Mouse (Mus musculus) lung, adult 2 months (tissue): ENCODE results near the gene Krt80. TPM values are rescaled to one million over a fixed set of nuclear protein-coding genes. Genes with fewer than 3 reads are reported as not detected.

Source experiments
- DNase-seq: peaks from one replicate; pipeline ENCODE4 v3.0.0; 2022
- H3K4me1 ChIP-seq: fragments of 200-500 bp; 2 replicates; pipeline ENCODE4 v1.6.1; 2011; ENCODE audit warnings: low read length; ENCODE audit not compliant: control insufficient read depth, insufficient read depth
- H3K4me3 ChIP-seq: fragments of 200-500 bp; replicated peaks from 2 replicates; pipeline ENCODE3; 2011; ENCODE audit warnings: low read depth, mild to moderate bottlenecking, control low read depth, low read length; ENCODE audit errors: extremely low read depth
- CTCF ChIP-seq: fragments of 200-500 bp; IDR thresholded peaks from 2 replicates; pipeline ENCODE4 v1.5.1; 2011; ENCODE audit warnings: mild to moderate bottlenecking, low read length, control low read depth; ENCODE audit not compliant: insufficient read depth
- POLR2A ChIP-seq: fragments of 200-500 bp; IDR thresholded peaks from 2 replicates; pipeline ENCODE4 v1.6.1; 2011; ENCODE audit warnings: low read depth, mild to moderate bottlenecking, control low read depth, low read length, borderline replicate concordance; ENCODE audit errors: extremely low read depth
- WGBS: fragments of 180-500 bp; shearing (Covaris S2); methylation state at CpG from one replicate; pipeline ENCODE4 v1.1.7; 2018; 5-methylcytosine and 5-hydroxymethylcytosine counted together
- polyA plus RNA-seq: library from polyadenylated mRNA; depleted of rRNA; stranded (reverse); fragments of >200 nt; gene quantifications from 2 replicates; pipeline ENCODE4 v1.2.3, GENCODE M21; 2012

Krt80 gene
- polyA plus RNA-seq, 1 experiment = 155 TPM

- no peak for DNase-seq
- 53% methylated on average over 6 of the region's 6 CpGs for WGBS
- H3K4me3 ChIP-seq = no peak overlapping the region
- TF ChIP-seq CTCF = no peak
- no peak for TF ChIP-seq POLR2A
- peaks cover 45% of the 10 kb centered on the region for H3K4me1 ChIP-seq
Observed at GRCm38 (mm10) chr15:101368015-101368414, 1.9 kb downstream of the Krt80 start.

GRCm38 (mm10) chr15:101367497-101367896 is 2.5 kb downstream of the Krt80 start:
- Histone ChIP-seq H3K4me3 (no peak overlapping the region), H3K4me1 (peaks cover 41% of the 10 kb centered on the region)
- TF ChIP-seq CTCF = no peak
- peak; percentile 15; the same call in 1 of the 2 replicates for TF ChIP-seq POLR2A
- no peak for DNase-seq
- 73% methylated on average over 8 of the region's 8 CpGs for WGBS

- no peak for DNase-seq
- TF ChIP-seq POLR2A (no peak), CTCF (no peak)
- Histone ChIP-seq H3K4me3 (no peak overlapping the region), H3K4me1 (peaks cover 37% of the 10 kb centered on the region)
- WGBS = 67% methylated on average over 2 of the region's 2 CpGs
Observed at GRCm38 (mm10) chr15:101366926-101367325, 3.0 kb downstream of the Krt80 start.

GRCm38 (mm10) chr15:101366482-101366881 is 3.5 kb downstream of the Krt80 start:
- WGBS = 44% methylated on average over 3 of the region's 3 CpGs
- peaks cover 36% of the 10 kb centered on the region for H3K4me1 ChIP-seq
- no peak for DNase-seq
- no peak overlapping the region for H3K4me3 ChIP-seq
- TF ChIP-seq POLR2A (no peak), CTCF (no peak)

- TF ChIP-seq POLR2A = 0 out of 2 replicates have a peak, but pooled peaks have one; percentile 8
- TF ChIP-seq CTCF = no peak
- Histone ChIP-seq H3K4me3 (no peak overlapping the region), H3K4me1 (peaks cover 31% of the 10 kb centered on the region)
- no peak for DNase-seq
- 69% methylated on average over 4 of the region's 4 CpGs for WGBS
Observed at GRCm38 (mm10) chr15:101365721-101366120, 4.2 kb downstream of the Krt80 start.

- Histone ChIP-seq H3K4me3 (peak overlapping the region; percentile 34), H3K4me1 (peaks cover 27% of the 10 kb centered on the region)
- no peak for DNase-seq
- WGBS = 59% methylated on average over 7 of the region's 7 CpGs
- TF ChIP-seq CTCF = no peak
- no peak for TF ChIP-seq POLR2A
Observed at GRCm38 (mm10) chr15:101364891-101365671, 4.9 kb downstream of the Krt80 start.

GRCm38 (mm10) chr15:101364425-101364824 is 5.5 kb downstream of the Krt80 start:
- TF ChIP-seq POLR2A (peak; percentile 48; the same call in 1 of the 2 replicates), CTCF (no peak)

GRCm38 (mm10) chr15:101363933-101364332 is 6.0 kb downstream of the Krt80 start:
- Histone ChIP-seq H3K4me1 (peaks cover 20% of the 10 kb centered on the region; the same call in 1 of the 2 replicates), H3K4me3 (peak overlapping the region; percentile 55)
- DNase-seq = no peak
- WGBS = 75% methylated on average over 6 of the region's 6 CpGs
- TF ChIP-seq POLR2A = no peak
- no peak for TF ChIP-seq CTCF

More at GRCm38 (mm10) chr15:101364425-101364824, 5.5 kb downstream of the Krt80 start:
- DNase-seq = no peak
- Histone ChIP-seq H3K4me1 (peaks cover 21% of the 10 kb centered on the region; the same call in 1 of the 2 replicates), H3K4me3 (peak overlapping the region; percentile 55)
- 40% methylated on average over 6 of the region's 6 CpGs for WGBS

GRCm38 (mm10) chr15:101362393-101363010 is 7.5 kb downstream of the Krt80 start:
- WGBS = 56% methylated on average over 4 of the region's 4 CpGs
- Histone ChIP-seq H3K4me1 (peaks cover 11% of the 10 kb centered on the region; the same call in 1 of the 2 replicates), H3K4me3 (peak overlapping the region; percentile 40)
- DNase-seq = no peak
- no peak for TF ChIP-seq POLR2A
- no peak for TF ChIP-seq CTCF

GRCm38 (mm10) chr15:101355382-101355786 is 14.6 kb downstream of the Krt80 start:
- Histone ChIP-seq H3K4me3 (no peak overlapping the region), H3K4me1 (peaks cover 4% of the 10 kb centered on the region; the same call in 1 of the 2 replicates)
- 81% methylated on average over 4 of the region's 4 CpGs for WGBS
- no peak for DNase-seq
- TF ChIP-seq POLR2A = no peak
- TF ChIP-seq CTCF = no peak
